Mouse (Mus musculus) cerebellum, adult 2 months (tissue): ENCODE measurements around the gene Cars2. TPM values are rescaled to one million over a fixed set of nuclear protein-coding genes. Genes with fewer than 3 reads are reported as not detected.

Experiments used
- DNase-seq, 2 experiments: peaks; one replicate each; pipeline ENCODE4 v3.0.0; 2021
- H3K27ac ChIP-seq: fragments of 200-500 bp; 2 replicates; pipeline ENCODE4 v1.5.1; 2012; ENCODE audit warnings: low read length, control low read depth, inconsistent platforms; ENCODE audit not compliant: insufficient read depth
- H3K27me3 ChIP-seq: fragments of 200-500 bp; 2 replicates; pipeline ENCODE4 v1.6.1; 2012; ENCODE audit warnings: inconsistent platforms, mild to moderate bottlenecking, low read length, moderate library complexity; ENCODE audit not compliant: control insufficient read depth, insufficient read depth
- H3K4me1 ChIP-seq: fragments of 200-500 bp; 2 replicates; pipeline ENCODE4 v1.6.1; 2011; ENCODE audit warnings: low read length; ENCODE audit not compliant: control insufficient read depth, insufficient read depth
- H3K4me3 ChIP-seq: fragments of 200-500 bp; replicated peaks from 2 replicates; pipeline ENCODE3; 2011; ENCODE audit warnings: mild to moderate bottlenecking, low read depth, low read length, control low read depth; ENCODE audit not compliant: insufficient read depth
- CTCF ChIP-seq: fragments of 200-500 bp; IDR thresholded peaks from 2 replicates; pipeline ENCODE4 v1.5.1; 2011; ENCODE audit warnings: low read depth, mild to moderate bottlenecking, control low read depth, low read length, moderate library complexity, borderline replicate concordance; ENCODE audit not compliant: insufficient read depth
- POLR2A ChIP-seq: fragments of 200-500 bp; IDR thresholded peaks from 2 replicates; pipeline ENCODE4 v1.6.1; 2011; ENCODE audit warnings: low read length, control low read depth, borderline replicate concordance; ENCODE audit not compliant: insufficient read depth
- WGBS: fragments of 180-500 bp; shearing (Covaris S2); methylation state at CpG from one replicate; pipeline ENCODE4 v1.1.7; 2018; 5-methylcytosine and 5-hydroxymethylcytosine counted together
- polyA plus RNA-seq: library from polyadenylated mRNA; depleted of rRNA; stranded (reverse); fragments of >200 nt; gene quantifications from 2 replicates; pipeline ENCODE4 v1.2.3, GENCODE M21; 2012

Gene Cars2
- polyA plus RNA-seq, 1 experiment: 27.4 TPM

- no peak overlapping the region for H3K4me3 ChIP-seq
- no peak for DNase-seq
- peaks cover 3% of the 10 kb centered on the region; the same call in 1 of the 2 replicates for H3K4me1 ChIP-seq
Measured at GRCm38 (mm10) chr8:11560220-11560619, 9.6 kb upstream of the Cars2 start.

GRCm38 (mm10) chr8:11559511-11559910, 8.9 kb upstream of the Cars2 start:
- H3K27ac ChIP-seq: no peak overlapping the region
- H3K4me3 ChIP-seq: no peak overlapping the region
- TF ChIP-seq POLR2A (no peak), CTCF (no peak)
- DNase-seq: no peak
- WGBS: 70% methylated on average over 3 of the region's 3 CpGs
- H3K4me1 ChIP-seq: peaks cover 3% of the 10 kb centered on the region
- H3K27me3 ChIP-seq: no peaks in the 10 kb centered on the region

More at GRCm38 (mm10) chr8:11560220-11560619, 9.6 kb upstream of the Cars2 start:
- no peak for TF ChIP-seq POLR2A
- TF ChIP-seq CTCF: no peak
- no peaks in the 10 kb centered on the region for H3K27me3 ChIP-seq
- 62% methylated on average over 9 of the region's 9 CpGs for WGBS
- H3K27ac ChIP-seq: no peak overlapping the region

- WGBS: under 1% methylated on average over 66 of the region's 67 CpGs
- DNase-seq: peak; percentile 97 to 99
- Histone ChIP-seq H3K27me3 (no peaks in the 10 kb centered on the region), H3K4me3 (peak overlapping the region; percentile 97), H3K27ac (peak overlapping the region; percentile 63), H3K4me1 (peaks cover 3% of the 10 kb centered on the region)
- peak; percentile 100 for TF ChIP-seq POLR2A
- no peak for TF ChIP-seq CTCF
Measured at GRCm38 (mm10) chr8:11557768-11558629, 7.4 kb upstream of the Cars2 start.

- WGBS: 0% methylated on average over 32 of the region's 32 CpGs
- Histone ChIP-seq H3K27ac (peak overlapping the region; percentile 63), H3K4me3 (peak overlapping the region; percentile 83), H3K27me3 (no peaks in the 10 kb centered on the region), H3K4me1 (peaks cover 3% of the 10 kb centered on the region)
- DNase-seq: no peak
- TF ChIP-seq POLR2A: no peak
- TF ChIP-seq CTCF: no peak
Measured at GRCm38 (mm10) chr8:11557424-11557767, 6.8 kb upstream of the Cars2 start.

- WGBS: under 1% methylated on average over 85 of the region's 85 CpGs
- DNase-seq: peak; percentile 62 to 65
- peak overlapping the region; percentile 83 for H3K4me3 ChIP-seq
- H3K27ac ChIP-seq: peak overlapping the region; percentile 84
- TF ChIP-seq POLR2A: no peak
- no peak for TF ChIP-seq CTCF
- no peaks in the 10 kb centered on the region for H3K27me3 ChIP-seq
- H3K4me1 ChIP-seq: peaks cover 3% of the 10 kb centered on the region
Measured at GRCm38 (mm10) chr8:11556691-11557423, 6.3 kb upstream of the Cars2 start.

- peak overlapping the region; percentile 85; the same call in 1 of the 2 replicates for H3K27ac ChIP-seq
- H3K27me3 ChIP-seq: no peaks in the 10 kb centered on the region
- DNase-seq: peak; percentile 98 to 100
- under 1% methylated on average over 102 of the region's 103 CpGs for WGBS
- peak overlapping the region; percentile 83 for H3K4me3 ChIP-seq
- TF ChIP-seq CTCF (no peak), POLR2A (peak; percentile 76; the same call in 1 of the 2 replicates)
- H3K4me1 ChIP-seq: peaks cover 3% of the 10 kb centered on the region; the same call in 1 of the 2 replicates
Measured at GRCm38 (mm10) chr8:11555720-11556591, 5.4 kb upstream of the Cars2 start.

- H3K27me3 ChIP-seq: no peaks in the 10 kb centered on the region
- TF ChIP-seq CTCF: no peak
- peak; percentile 89 for TF ChIP-seq POLR2A
- H3K4me1 ChIP-seq: no peaks in the 10 kb centered on the region; the same call in 1 of the 2 replicates
- H3K4me3 ChIP-seq: peak within 1 kb of the TSS; percentile 83
- DNase-seq: peak; percentile 94 to 95
- under 1% methylated on average over 52 of the region's 52 CpGs for WGBS
- H3K27ac ChIP-seq: peak within 1 kb of the TSS; percentile 85
Measured at GRCm38 (mm10) chr8:11554799-11555719, 4.5 kb upstream of the Cars2 start, which contains the start of gene Ing1. Gene Ing1 (plus strand): TSS chr8:11555571.
